Comparison of ENCODE assay signal across 25 mouse cellular contexts in the genomic region with DNA sequence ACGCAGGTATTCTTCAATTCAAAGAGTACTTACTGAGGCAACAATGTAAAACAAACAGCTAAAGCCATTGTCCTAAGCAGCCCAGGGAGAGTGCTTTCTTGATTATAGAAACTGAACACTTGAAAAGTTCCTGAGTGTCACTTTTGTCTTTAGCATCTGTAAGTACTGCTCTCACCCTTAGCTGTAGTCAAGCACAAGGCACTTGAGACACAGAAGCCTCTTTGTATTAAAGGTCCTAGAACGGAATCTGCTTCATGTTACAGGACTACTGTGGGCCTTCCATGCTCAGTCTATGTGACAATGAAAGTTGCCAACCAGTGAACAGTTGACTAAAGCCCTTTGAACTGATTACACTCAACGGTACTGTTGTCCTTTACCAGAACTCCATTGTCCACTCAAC.
"Had no signal": no experiment of that assay in that cellular context is flagged by ENCODE, and none has a peak within 500 bp of the region (broad histone marks: within the 10 kb centered on the region; RNA-seq: fewer than 3 reads in every experiment).

No protein-coding gene starts in this region.

- H3K9me3 ChIP-seq: heart, embryonic 13.5 days; heart, embryonic 15.5 days; hindbrain, embryonic 13.5 days; hindbrain, embryonic 15.5 days; kidney, embryonic 15.5 days; limb, embryonic 13.5 days; limb, embryonic 15.5 days had no signal

- H3K27me3 ChIP-seq: heart, embryonic 13.5 days; heart, embryonic 15.5 days; hindbrain, embryonic 13.5 days; hindbrain, embryonic 15.5 days; kidney, embryonic 15.5 days; limb, embryonic 15.5 days had no signal

- DNase-seq: gastrocnemius, postnatal 14 days; gastrocnemius, postnatal 36 days; heart, adult 11 months; heart, adult 2 months; heart, postnatal 14 days; heart, postnatal 36 days; kidney, adult 11 months; kidney, adult 2 months; kidney, adult 9 months; kidney, postnatal 14 days; kidney, postnatal 36 days; layer of hippocampus, adult 9-11 months; layer of hippocampus, postnatal 36 days; left cerebral cortex, postnatal 4 days had no signal

- H3K4me3 ChIP-seq: heart, adult 2 months; heart, embryonic 13.5 days; heart, embryonic 15.5 days; hindbrain, embryonic 13.5 days; hindbrain, embryonic 15.5 days; kidney, embryonic 15.5 days; limb, embryonic 13.5 days; limb, embryonic 15.5 days had no signal

- H3K4me2 ChIP-seq: heart, embryonic 11.5 days; heart, embryonic 13.5 days; heart, embryonic 15.5 days; hindbrain, embryonic 13.5 days; hindbrain, embryonic 15.5 days; kidney, embryonic 15.5 days; limb, embryonic 13.5 days; limb, embryonic 15.5 days had no signal

- H3K4me1 ChIP-seq: heart, embryonic 13.5 days; heart, embryonic 15.5 days; hindbrain, embryonic 13.5 days; hindbrain, embryonic 15.5 days; kidney, embryonic 15.5 days; limb, embryonic 13.5 days; limb, embryonic 15.5 days had no signal

- ATAC-seq: hindbrain, postnatal 0 days; intestine, embryonic 16.5 days had no signal

- H3K36me3 ChIP-seq: heart, embryonic 13.5 days; heart, embryonic 15.5 days; hindbrain, embryonic 13.5 days; hindbrain, embryonic 15.5 days; kidney, embryonic 15.5 days; limb, embryonic 13.5 days; limb, embryonic 15.5 days had no signal

- H3K9ac ChIP-seq: heart, embryonic 13.5 days; heart, embryonic 15.5 days; hindbrain, embryonic 13.5 days; hindbrain, embryonic 15.5 days; kidney, embryonic 15.5 days; limb, embryonic 13.5 days; limb, embryonic 15.5 days had no signal

- H3K27ac ChIP-seq: heart, adult 2 months; heart, embryonic 13.5 days; heart, embryonic 15.5 days; hindbrain, embryonic 13.5 days; hindbrain, embryonic 15.5 days; hindbrain, postnatal 0 days; kidney, embryonic 15.5 days; kidney, postnatal 0 days; limb, embryonic 13.5 days; limb, embryonic 15.5 days had no signal
